Mouse (Mus musculus) retina, postnatal 1 day (tissue): ENCODE data around the gene Patl2.

Experiments
- DNase-seq: peaks from one replicate; pipeline ENCODE4 v3.0.0-alpha.2; 2012

Patl2 gene

GRCm38 (mm10) chr2:122171292-122171691, 14.7 kb downstream of the Patl2 start:
- DNase-seq, result no peak

GRCm38 (mm10) chr2:122164293-122164692, 21.7 kb downstream of the Patl2 start:
- no peak for DNase-seq

GRCm38 (mm10) chr2:122163430-122164195, 22.4 kb downstream of the Patl2 start:
- DNase-seq, result no peak

- DNase-seq, result no peak
These were observed 23.5 kb downstream of the Patl2 start for GRCm38 (mm10) chr2:122162529-122162928.

GRCm38 (mm10) chr2:122161542-122161941, 24.4 kb downstream of the Patl2 start:
- no peak for DNase-seq

- DNase-seq, result peak; percentile 81
These were observed 25.3 kb downstream of the Patl2 start, which contains the start of gene Trim69 for GRCm38 (mm10) chr2:122160680-122161079. TSS of gene Trim69 (plus strand) at chr2:122160700.

GRCm38 (mm10) chr2:122159667-122160066, 26.3 kb downstream of the Patl2 start:
- no peak for DNase-seq

- no peak for DNase-seq
These were observed 27.6 kb downstream of the Patl2 start for GRCm38 (mm10) chr2:122158362-122158802.

GRCm38 (mm10) chr2:122157561-122157960, 28.4 kb downstream of the Patl2 start:
- no peak for DNase-seq

- DNase-seq, result no peak
These were observed 29.8 kb downstream of the Patl2 start for GRCm38 (mm10) chr2:122156051-122156700.

GRCm38 (mm10) chr2:122155292-122155691, 30.7 kb downstream of the Patl2 start:
- no peak for DNase-seq

- no peak for DNase-seq
These were observed 31.5 kb downstream of the Patl2 start for GRCm38 (mm10) chr2:122154479-122154878.

- DNase-seq, result no peak
These were observed 32.2 kb downstream of the Patl2 start for GRCm38 (mm10) chr2:122153681-122154365.

GRCm38 (mm10) chr2:122152850-122153249, 33.1 kb downstream of the Patl2 start:
- no peak for DNase-seq

GRCm38 (mm10) chr2:122151221-122151620, 34.8 kb downstream of the Patl2 start:
- DNase-seq, result no peak

GRCm38 (mm10) chr2:122149716-122150115, 36.3 kb downstream of the Patl2 start:
- DNase-seq, result no peak

- DNase-seq, result no peak
These were observed 36.7 kb downstream of the Patl2 start for GRCm38 (mm10) chr2:122149316-122149715.

- DNase-seq, result peak; percentile 43
These were observed 37.6 kb downstream of the Patl2 start for GRCm38 (mm10) chr2:122148242-122148917.

GRCm38 (mm10) chr2:122147508-122148241, 38.3 kb downstream of the Patl2 start, which contains the start of gene B2m:
TSS of gene B2m (plus strand) at chr2:122147686.
- DNase-seq, result peak; percentile 95

GRCm38 (mm10) chr2:122146687-122147086, 39.3 kb downstream of the Patl2 start:
- peak; percentile 10 for DNase-seq

- no peak for DNase-seq
These were observed 40.2 kb downstream of the Patl2 start for GRCm38 (mm10) chr2:122145756-122146155.

GRCm38 (mm10) chr2:122143111-122143510, 42.9 kb downstream of the Patl2 start:
- no peak for DNase-seq
